Mouse (Mus musculus) CH12.LX (cell line): ENCODE data around the gene Hpcal1.

Experiments
- CHD2 ChIP-seq: IDR thresholded peaks from 2 replicates; pipeline ENCODE4 v1.6.1; 2011; ENCODE audit warnings: low read length, improper control_type of control experiment
- CTCF ChIP-seq, 2 experiments: IDR thresholded peaks in 1 of 2; conservative IDR thresholded peaks in 1 of 2; 2 replicates each; pipeline ENCODE4 v1.5.1; 2011 to 2012; ENCODE audit warnings: low read depth in 2 of 2, low read length in 2 of 2, improper control_type of control experiment in 1 of 2, inconsistent platforms in 1 of 2, mild to moderate bottlenecking in 1 of 2, moderate library complexity in 1 of 2
- E2F4 ChIP-seq: IDR thresholded peaks from 2 replicates; pipeline ENCODE4 v1.6.1; 2011; ENCODE audit warnings: low read depth, low read length, improper control_type of control experiment; ENCODE audit not compliant: insufficient replicate concordance
- EP300 ChIP-seq: IDR thresholded peaks from 2 replicates; pipeline ENCODE4 v1.6.1; 2011; ENCODE audit warnings: low read length, improper control_type of control experiment
- HCFC1 ChIP-seq: IDR thresholded peaks from 2 replicates; pipeline ENCODE4 v1.6.1; 2012; ENCODE audit warnings: low read depth, mild to moderate bottlenecking, inconsistent platforms, low read length, improper control_type of control experiment
- MAFK ChIP-seq: IDR thresholded peaks from 2 replicates; pipeline ENCODE4 v1.6.1; 2011; ENCODE audit warnings: low read length, improper control_type of control experiment; ENCODE audit not compliant: insufficient replicate concordance
- NRF1 ChIP-seq: IDR thresholded peaks from 2 replicates; pipeline ENCODE4 v1.6.1; 2014; ENCODE audit warnings: low read depth, mild to moderate bottlenecking, inconsistent platforms, low read length, improper control_type of control experiment, moderate library complexity
- POLR2A ChIP-seq: IDR thresholded peaks from 2 replicates; pipeline ENCODE4 v1.6.1; 2011; ENCODE audit warnings: low read depth, mild to moderate bottlenecking, improper control_type of control experiment, low read length
- ZC3H11A ChIP-seq: IDR thresholded peaks from 2 replicates; pipeline ENCODE4 v1.6.1; 2012; ENCODE audit warnings: low read depth, mild to moderate bottlenecking, inconsistent platforms, low read length, improper control_type of control experiment

DNA sequence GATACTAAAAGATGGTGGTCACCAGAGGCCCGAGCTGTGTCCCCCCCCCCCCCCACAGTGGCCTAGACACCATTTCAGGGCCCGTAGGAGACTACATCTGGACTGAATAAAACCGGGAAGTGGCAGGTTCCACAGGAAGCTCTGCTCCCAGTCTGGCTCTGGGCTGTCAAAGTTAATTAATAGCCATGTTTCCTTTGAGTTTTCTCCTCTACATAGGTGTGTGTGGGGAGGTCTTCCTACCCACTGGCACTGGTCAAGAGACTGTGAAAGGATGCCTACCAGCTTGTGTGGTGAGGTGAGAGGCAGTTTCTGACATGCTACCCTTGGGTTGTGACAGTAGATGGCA, 20.1 kb downstream of the Hpcal1 start:
- no peak for TF ChIP-seq POLR2A
- TF ChIP-seq E2F4, result no peak
- no peak for TF ChIP-seq CTCF (conservative IDR thresholded peaks at IDR 0.05 in 1 of 2, IDR thresholded peaks at IDR 0.05 in 1 of 2; ENCODE audit: low read depth in 2 of 2, low read length in 2 of 2)
- no peak for TF ChIP-seq CHD2
- TF ChIP-seq HCFC1, result no peak
- no peak for TF ChIP-seq EP300
- TF ChIP-seq ZC3H11A, result no peak
- no peak for TF ChIP-seq NRF1
- TF ChIP-seq MAFK, result no peak
